7 mouse cellular contexts compared by ENCODE assay signal in the genomic region with DNA sequence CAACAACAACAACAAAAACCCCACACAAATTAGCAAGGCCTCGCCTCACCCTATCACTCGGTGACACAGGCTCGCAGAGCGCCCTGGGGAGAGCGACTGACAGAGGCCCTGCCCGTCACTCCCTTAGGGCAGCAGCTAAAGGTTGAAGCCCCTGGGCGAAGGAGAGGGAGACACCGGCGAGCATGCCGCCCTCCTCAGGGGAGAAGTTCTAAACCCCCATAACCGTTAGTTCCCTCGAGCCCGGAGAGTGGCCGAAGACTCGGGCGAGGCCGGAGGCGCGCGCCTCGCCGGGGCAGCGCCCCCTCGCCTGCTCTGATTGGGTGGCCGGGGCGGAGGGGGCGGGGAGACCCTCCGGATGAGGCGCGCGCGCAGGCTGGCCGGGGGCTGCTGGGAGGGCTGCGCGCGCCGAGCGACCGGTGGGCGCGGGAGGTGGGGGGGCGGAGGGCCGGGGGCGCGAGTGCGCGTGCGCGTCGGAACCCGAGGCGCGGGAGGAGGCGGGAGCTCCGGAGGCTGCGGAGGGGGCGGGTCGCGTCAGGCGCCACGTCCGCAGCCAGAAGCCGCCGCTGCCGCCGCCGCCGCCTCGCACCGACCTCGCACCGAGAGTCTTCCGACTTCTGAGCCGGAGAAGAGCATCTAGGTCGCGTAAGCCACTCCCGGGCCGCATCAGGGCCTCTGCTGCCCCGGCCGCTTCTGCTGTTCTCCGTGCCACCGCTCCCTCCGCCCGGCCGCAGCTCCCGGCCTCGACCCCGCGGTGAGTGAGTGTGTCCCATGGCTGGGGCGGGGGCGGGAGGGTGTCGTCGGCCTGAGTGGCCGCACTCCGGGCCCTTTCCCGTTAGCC. TPM values are rescaled to one million over a fixed set of nuclear protein-coding genes. Genes with fewer than 3 reads are reported as not detected.
DNase-seq lines count a peak whose midpoint lies in the region; ATAC-seq and TF ChIP-seq lines count a peak whose summit lies in the region.

Gene Fhl4 (minus strand): TSS at position 249 of the 838 bp plus-strand sequence.
Gene Tmem263 (plus strand): TSS at position 381 of the 838 bp plus-strand sequence.

- H3K4me3 ChIP-seq in embryonic facial prominence, embryonic 10.5 days: peak within 1 kb of the TSS; percentile 99
- H3K4me3 ChIP-seq in intestine, postnatal 0 days (ENCODE audit: low read depth, low read length): peak within 1 kb of the TSS; percentile 95
- H3K4me3 ChIP-seq in midbrain, embryonic 11.5 days (ENCODE audit: low read depth, low read length): peak within 1 kb of the TSS; percentile 90

- DNase-seq in adrenal gland, postnatal 14 days: peak; percentile 93
- DNase-seq in embryonic facial prominence, embryonic 10.5 days (ENCODE audit: low spot score): peak; percentile 98
- DNase-seq in left cerebral cortex, postnatal 4 days: peak; percentile 97
- peak; percentile 100 for DNase-seq in midbrain, embryonic 11.5 days (ENCODE audit: low spot score, missing footprints)
- DNase-seq in right cerebral cortex, postnatal 4 days: peak; percentile 97

- peak within 1 kb of the TSS; percentile 88 for H3K9ac ChIP-seq in intestine, postnatal 0 days (ENCODE audit: low read depth, low read length)
- peak within 1 kb of the TSS; percentile 89 for H3K9ac ChIP-seq in midbrain, embryonic 11.5 days (ENCODE audit: low read length)

- peaks cover 25% of the 10 kb centered on the region for H3K4me1 ChIP-seq in embryonic facial prominence, embryonic 10.5 days
- H3K4me1 ChIP-seq in intestine, postnatal 0 days (replicated peaks; ENCODE audit: control insufficient read depth, insufficient read depth, low read length): no peaks in the 10 kb centered on the region
- peaks cover 12% of the 10 kb centered on the region for H3K4me1 ChIP-seq in midbrain, embryonic 11.5 days (ENCODE audit: control insufficient read depth, insufficient read depth, low read length)

- no peaks in the 10 kb centered on the region for H3K36me3 ChIP-seq in embryonic facial prominence, embryonic 10.5 days (replicated peaks)
- no peaks in the 10 kb centered on the region for H3K36me3 ChIP-seq in intestine, postnatal 0 days (ENCODE audit: control insufficient read depth, insufficient read depth)
- no peaks in the 10 kb centered on the region for H3K36me3 ChIP-seq in midbrain, embryonic 11.5 days (ENCODE audit: control insufficient read depth, insufficient read depth, low read length)

- ATAC-seq in granulocyte monocyte progenitor cell, adult 5-6 weeks (replicated peaks; ENCODE audit: poor library complexity, severe bottlenecking): peak; percentile 91
- peak; percentile 86 for ATAC-seq in intestine, postnatal 0 days
- ATAC-seq in midbrain, embryonic 11.5 days (ENCODE audit: low FRiP score): peak; percentile 97

- peak within 1 kb of the TSS; percentile 96 for H3K27ac ChIP-seq in embryonic facial prominence, embryonic 10.5 days (replicated peaks)
- H3K27ac ChIP-seq in intestine, postnatal 0 days (ENCODE audit: low read depth, low read length): peak within 1 kb of the TSS; percentile 88
- peak within 1 kb of the TSS; percentile 70 for H3K27ac ChIP-seq in midbrain, embryonic 11.5 days (ENCODE audit: low read depth, low read length)

- under 1% methylated on average over 96 of the region's 96 CpGs for WGBS in embryonic facial prominence, embryonic 10.5 days
- WGBS in intestine, postnatal 0 days: under 1% methylated on average over 77 of the region's 96 CpGs
- WGBS in midbrain, embryonic 11.5 days: under 1% methylated on average over 65 of the region's 96 CpGs

- no peaks in the 10 kb centered on the region for H3K9me3 ChIP-seq in embryonic facial prominence, embryonic 10.5 days
- no peaks in the 10 kb centered on the region for H3K9me3 ChIP-seq in intestine, postnatal 0 days (ENCODE audit: control insufficient read depth)
- no peaks in the 10 kb centered on the region for H3K9me3 ChIP-seq in midbrain, embryonic 11.5 days (ENCODE audit: control insufficient read depth, low read length)

- peak within 1 kb of the TSS; percentile 91 for H3K4me2 ChIP-seq in intestine, postnatal 0 days (replicated peaks; ENCODE audit: low read depth)
- peak within 1 kb of the TSS; percentile 92 for H3K4me2 ChIP-seq in midbrain, embryonic 11.5 days

- intact Hi-C loops in left cerebral cortex, postnatal 4 days (cut with DNase I): no loop called here

- no peaks in the 10 kb centered on the region for H3K27me3 ChIP-seq in embryonic facial prominence, embryonic 10.5 days (replicated peaks; ENCODE audit: low read depth, poor library complexity, severe bottlenecking)
- H3K27me3 ChIP-seq in intestine, postnatal 0 days (replicated peaks; ENCODE audit: control insufficient read depth, insufficient read depth, low read length): no peaks in the 10 kb centered on the region
- no peaks in the 10 kb centered on the region for H3K27me3 ChIP-seq in midbrain, embryonic 11.5 days (ENCODE audit: control insufficient read depth, insufficient read depth, low read length)

- peak; percentile 20; the same call in 1 of the 2 replicates for TF ChIP-seq CTCF in intestine, postnatal 0 days (IDR thresholded peaks at IDR 0.05; ENCODE audit: low read depth)

RNA-seq across cellular contexts. Expression of gene Fhl4, which starts in this region (rescaled TPM):
- 0.26 and 0.48 TPM in 2 replicates for total RNA-seq in adrenal gland, postnatal 14 days (2021)
- 0.70 and 0.96 TPM in 2 replicates for polyA plus RNA-seq in embryonic facial prominence, embryonic 10.5 days (2016; fragmentation: Nextera tagmentation; extraction: Ambion mirVana)
- 0.88 and 1.5 TPM in 2 replicates for total RNA-seq in granulocyte monocyte progenitor cell, adult 5-6 weeks (2014; fragmentation: Nextera tagmentation)
- total RNA-seq in granulocyte monocyte progenitor cell, adult 5-6 weeks (2017): 1.2 and 2.0 TPM in 2 replicates
- 0.37 and 0.38 TPM in 2 replicates for polyA plus RNA-seq in intestine, postnatal 0 days (2015; fragmentation: Nextera tagmentation; extraction: Ambion mirVana)
- total RNA-seq in left cerebral cortex, postnatal 4 days (2021): 1 to 10 TPM; 1.3 TPM
- 1.2 TPM in 2 replicates for polyA plus RNA-seq in midbrain, embryonic 11.5 days (2014; fragmentation: Nextera tagmentation; extraction: Ambion mirVana)

RNA-seq across cellular contexts. Expression of gene Tmem263, which starts in this region (rescaled TPM):
- 19.4 and 22.6 TPM in 2 replicates for total RNA-seq in adrenal gland, postnatal 14 days (2021)
- polyA plus RNA-seq in embryonic facial prominence, embryonic 10.5 days (2016; fragmentation: Nextera tagmentation; extraction: Ambion mirVana): 54.0 and 60.2 TPM in 2 replicates
- 23.5 and 25.0 TPM in 2 replicates for total RNA-seq in granulocyte monocyte progenitor cell, adult 5-6 weeks (2014; fragmentation: Nextera tagmentation)
- 16.1 and 17.6 TPM in 2 replicates for total RNA-seq in granulocyte monocyte progenitor cell, adult 5-6 weeks (2017)
- 42.3 and 43.2 TPM in 2 replicates for polyA plus RNA-seq in intestine, postnatal 0 days (2015; fragmentation: Nextera tagmentation; extraction: Ambion mirVana)
- total RNA-seq in left cerebral cortex, postnatal 4 days (2021): 10 to 100 TPM; 31.9 to 32.7 TPM
- 51.7 and 62.1 TPM in 2 replicates for polyA plus RNA-seq in midbrain, embryonic 11.5 days (2014; fragmentation: Nextera tagmentation; extraction: Ambion mirVana)

Comparison
In these comparisons a context has a peak if more than half of its experiments do, and no peak if none do; other contexts are left out.
1. Peak in every context shown above with its lines: DNase-seq, ATAC-seq, H3K4me3 ChIP-seq and H3K27ac ChIP-seq.